Mouse (Mus musculus): Measurements from ENCODE around the gene Ermap.

DNA sequence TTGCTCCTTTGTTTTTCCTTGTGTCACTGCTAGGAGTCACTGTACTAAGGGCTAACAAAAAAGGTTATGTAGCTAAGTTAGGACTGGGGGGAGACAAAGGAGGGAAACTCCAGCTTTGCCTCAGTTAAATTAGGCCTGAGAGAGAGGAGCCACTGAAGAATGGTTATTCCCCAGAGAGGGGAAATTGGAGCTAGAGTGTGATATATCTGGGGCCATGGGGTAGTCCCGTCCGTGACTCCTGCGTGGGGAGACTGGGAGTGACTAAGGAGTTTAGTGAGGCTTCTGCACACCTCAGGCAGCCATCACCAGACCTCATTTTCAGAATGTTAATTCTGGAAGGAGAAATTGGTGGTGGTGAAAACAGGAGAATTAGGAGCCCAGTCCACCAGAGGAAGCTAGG lies 44.5 kb upstream of the Ermap start:
- no peak for TF ChIP-seq POLR2A (IDR thresholded peaks at IDR 0.05; ENCODE audit: extremely low read depth, insufficient read depth, low read length)
- no peak for TF ChIP-seq CTCF (IDR thresholded peaks at IDR 0.05; ENCODE audit: low read depth, low read length)
